Mouse (Mus musculus): ENCODE data around the gene Pdgfb. TPM values are rescaled to one million over a fixed set of nuclear protein-coding genes. Genes with fewer than 3 reads are reported as not detected.
A peak's percentile ranks its signal among the peaks of the same experiment; 100 is the strongest.

The Pdgfb gene
- polyA plus RNA-seq (2014; fragmentation: Nextera tagmentation; extraction: Ambion mirVana): 1.9 and 2.2 TPM in 2 replicates

DNA sequence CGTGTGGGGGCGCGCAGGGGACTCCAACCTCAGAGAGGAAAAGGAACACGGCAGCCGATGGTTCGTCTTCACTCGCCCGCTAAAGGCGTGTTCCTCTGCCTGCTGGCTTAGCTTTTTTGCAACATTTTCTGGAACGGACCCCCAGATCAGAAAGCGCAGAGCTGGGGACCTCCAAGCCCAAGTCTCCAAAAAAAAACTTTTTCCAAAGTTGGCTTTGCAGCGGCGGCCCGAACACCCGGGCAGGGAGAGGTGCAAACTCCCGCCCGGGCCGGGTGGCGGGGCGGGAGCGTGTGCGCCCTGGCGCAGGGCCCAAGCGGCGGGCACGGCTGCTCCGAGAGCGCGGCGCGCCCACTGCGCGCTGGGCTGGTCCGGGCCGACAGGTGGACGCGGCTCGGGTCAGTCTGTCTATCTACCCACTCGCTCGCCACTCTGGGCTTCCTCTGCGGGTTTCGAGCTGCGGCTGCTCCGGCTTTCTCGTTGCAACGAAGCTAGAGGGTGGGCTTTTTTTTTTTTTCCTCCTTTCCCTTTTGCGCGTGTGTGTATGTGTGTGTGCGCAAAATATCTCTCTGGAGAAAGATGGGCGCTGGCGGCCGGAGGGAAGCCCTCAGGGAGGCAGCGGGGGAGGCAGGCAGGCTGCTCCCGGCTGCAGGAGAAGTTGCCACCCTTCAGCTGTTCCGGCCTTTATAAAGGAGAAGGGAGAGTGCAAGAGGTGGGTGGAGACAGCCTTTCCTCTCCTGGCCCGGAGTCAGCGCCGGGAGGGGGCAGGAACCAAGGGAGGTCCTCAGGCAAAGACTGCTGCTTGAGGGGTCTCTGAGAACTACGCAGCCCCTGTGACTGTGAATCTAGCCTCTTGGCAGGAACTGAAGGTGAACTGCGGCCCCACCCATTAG is at the start of gene Pdgfb:
Pdgfb (minus strand) TSS at position 657 of the 890 bp plus-strand sequence.
- Histone ChIP-seq H3K4me3 (ENCODE audit: low read depth, low read length) (peak within 1 kb of the TSS; percentile 52), H3K4me1 (replicated peaks; ENCODE audit: control insufficient read depth, insufficient read depth, low read length) (peaks cover 18% of the 10 kb centered on the region), H3K4me2 (replicated peaks; ENCODE audit: low read depth, low read length) (peak within 1 kb of the TSS; percentile 52), H3K27ac (ENCODE audit: low read depth, low read length) (no peak within 1 kb of the TSS), H3K27me3 (ENCODE audit: control insufficient read depth, insufficient read depth, low read length) (peaks cover 61% of the 10 kb centered on the region), H3K9ac (ENCODE audit: low read depth, low read length) (peak within 1 kb of the TSS; percentile 33; the same call in 1 of the 2 replicates), H3K9me3 (ENCODE audit: control insufficient read depth, low read length) (no peaks in the 10 kb centered on the region), H3K36me3 (ENCODE audit: control insufficient read depth, insufficient read depth, low read length) (no peaks in the 10 kb centered on the region)
- WGBS: under 1% methylated on average over 58 of the region's 60 CpGs
- DNase-seq (ENCODE audit: low spot score) (peak; percentile 53), ATAC-seq (ENCODE audit: low FRiP score) (no peak)

DNA sequence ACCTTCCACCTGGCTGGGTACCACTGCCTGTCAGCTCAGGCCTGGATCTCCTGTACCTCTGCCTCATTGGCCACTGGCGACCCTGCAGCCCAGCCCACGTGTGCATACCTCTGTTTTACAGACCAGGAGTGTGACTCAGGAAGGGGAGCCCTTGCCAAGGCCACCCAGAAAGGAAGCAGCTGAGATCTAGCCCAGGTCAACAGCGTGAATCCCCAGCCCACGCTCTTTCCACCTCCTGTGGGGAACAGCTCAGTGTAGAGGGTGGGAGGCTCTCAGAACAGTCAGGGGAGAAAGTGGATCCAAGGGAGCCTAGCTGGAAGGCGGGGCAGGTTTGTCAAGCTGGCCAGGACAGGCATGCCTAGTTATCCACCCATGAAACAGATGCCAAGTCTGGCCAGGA is 48.0 kb upstream of the Pdgfb start:
- no peak overlapping the region for H3K4me3 ChIP-seq (ENCODE audit: low read depth, low read length)
- DNase-seq (ENCODE audit: low spot score) (no peak), ATAC-seq (ENCODE audit: low FRiP score) (no peak)
- no peaks in the 10 kb centered on the region for H3K4me1 ChIP-seq (replicated peaks; ENCODE audit: control insufficient read depth, insufficient read depth, low read length)
- H3K4me2 ChIP-seq (replicated peaks; ENCODE audit: low read depth, low read length): no peak overlapping the region
- 57% methylated on average over 5 of the region's 5 CpGs for WGBS
- H3K36me3 ChIP-seq (ENCODE audit: control insufficient read depth, insufficient read depth, low read length): no peaks in the 10 kb centered on the region
- no peak overlapping the region for H3K9ac ChIP-seq (ENCODE audit: low read depth, low read length)
- no peaks in the 10 kb centered on the region for H3K27me3 ChIP-seq (ENCODE audit: control insufficient read depth, insufficient read depth, low read length)
- no peak overlapping the region for H3K27ac ChIP-seq (ENCODE audit: low read depth, low read length)
- no peaks in the 10 kb centered on the region for H3K9me3 ChIP-seq (ENCODE audit: control insufficient read depth, low read length)

DNA sequence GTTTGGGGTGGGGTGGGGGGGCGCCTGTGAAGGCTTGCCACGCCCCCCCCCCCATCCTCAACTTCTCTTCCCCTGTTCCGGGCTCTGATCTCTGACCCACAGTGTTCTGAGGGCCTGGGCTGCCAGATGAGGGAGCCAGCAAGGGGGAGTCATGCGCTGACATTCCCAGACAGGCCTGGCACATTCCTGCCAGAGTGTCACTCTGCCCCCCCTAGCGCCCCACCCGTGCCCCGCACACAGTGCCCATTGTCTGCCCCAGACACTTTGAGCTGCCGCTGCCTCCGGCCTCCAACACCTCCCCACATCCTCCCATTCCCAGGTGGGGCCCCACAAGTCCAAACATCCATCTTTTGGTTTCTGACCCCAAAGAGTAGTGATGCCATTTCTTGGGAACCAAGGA is 47.6 kb upstream of the Pdgfb start:
- WGBS: 73% methylated on average over 8 of the region's 9 CpGs
- Histone ChIP-seq H3K4me1 (replicated peaks; ENCODE audit: control insufficient read depth, insufficient read depth, low read length) (no peaks in the 10 kb centered on the region), H3K9ac (ENCODE audit: low read depth, low read length) (no peak overlapping the region), H3K36me3 (ENCODE audit: control insufficient read depth, insufficient read depth, low read length) (no peaks in the 10 kb centered on the region), H3K27me3 (ENCODE audit: control insufficient read depth, insufficient read depth, low read length) (no peaks in the 10 kb centered on the region), H3K4me3 (ENCODE audit: low read depth, low read length) (no peak overlapping the region), H3K27ac (ENCODE audit: low read depth, low read length) (no peak overlapping the region), H3K4me2 (replicated peaks; ENCODE audit: low read depth, low read length) (no peak overlapping the region), H3K9me3 (ENCODE audit: control insufficient read depth, low read length) (no peaks in the 10 kb centered on the region)
- ATAC-seq (ENCODE audit: low FRiP score) (no peak), DNase-seq (ENCODE audit: low spot score) (no peak)

DNA sequence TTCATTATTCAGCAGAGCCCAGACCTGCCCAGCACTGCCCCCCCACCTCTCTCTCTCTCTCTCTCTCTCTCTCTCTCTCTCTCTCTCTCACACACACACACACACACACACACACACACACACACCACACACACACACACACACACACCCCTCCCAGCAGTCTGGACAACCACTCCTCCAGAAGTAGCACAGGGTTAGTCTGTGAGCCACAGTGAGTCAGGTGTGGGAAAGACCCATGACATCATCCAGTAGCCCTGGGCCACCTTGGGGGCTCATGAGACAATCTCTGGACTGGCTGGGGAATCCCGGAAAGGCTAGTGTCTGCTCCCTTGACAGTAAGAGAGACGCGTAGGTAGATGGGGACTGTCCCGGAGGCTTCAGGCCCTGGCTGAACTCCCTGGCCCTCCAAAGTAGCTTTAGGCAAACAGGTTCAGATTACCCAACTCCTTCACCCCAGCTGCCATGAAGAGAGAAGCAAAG is 46.3 kb upstream of the Pdgfb start:
- Histone ChIP-seq H3K27me3 (ENCODE audit: control insufficient read depth, insufficient read depth, low read length) (no peaks in the 10 kb centered on the region), H3K27ac (ENCODE audit: low read depth, low read length) (no peak overlapping the region), H3K36me3 (ENCODE audit: control insufficient read depth, insufficient read depth, low read length) (no peaks in the 10 kb centered on the region), H3K4me3 (ENCODE audit: low read depth, low read length) (no peak overlapping the region), H3K9ac (ENCODE audit: low read depth, low read length) (no peak overlapping the region), H3K4me1 (replicated peaks; ENCODE audit: control insufficient read depth, insufficient read depth, low read length) (no peaks in the 10 kb centered on the region), H3K4me2 (replicated peaks; ENCODE audit: low read depth, low read length) (no peak overlapping the region), H3K9me3 (ENCODE audit: control insufficient read depth, low read length) (no peaks in the 10 kb centered on the region)
- no peak for ATAC-seq (ENCODE audit: low FRiP score)
- DNase-seq (ENCODE audit: low spot score): no peak
- 87% methylated on average over 4 of the region's 4 CpGs for WGBS

DNA sequence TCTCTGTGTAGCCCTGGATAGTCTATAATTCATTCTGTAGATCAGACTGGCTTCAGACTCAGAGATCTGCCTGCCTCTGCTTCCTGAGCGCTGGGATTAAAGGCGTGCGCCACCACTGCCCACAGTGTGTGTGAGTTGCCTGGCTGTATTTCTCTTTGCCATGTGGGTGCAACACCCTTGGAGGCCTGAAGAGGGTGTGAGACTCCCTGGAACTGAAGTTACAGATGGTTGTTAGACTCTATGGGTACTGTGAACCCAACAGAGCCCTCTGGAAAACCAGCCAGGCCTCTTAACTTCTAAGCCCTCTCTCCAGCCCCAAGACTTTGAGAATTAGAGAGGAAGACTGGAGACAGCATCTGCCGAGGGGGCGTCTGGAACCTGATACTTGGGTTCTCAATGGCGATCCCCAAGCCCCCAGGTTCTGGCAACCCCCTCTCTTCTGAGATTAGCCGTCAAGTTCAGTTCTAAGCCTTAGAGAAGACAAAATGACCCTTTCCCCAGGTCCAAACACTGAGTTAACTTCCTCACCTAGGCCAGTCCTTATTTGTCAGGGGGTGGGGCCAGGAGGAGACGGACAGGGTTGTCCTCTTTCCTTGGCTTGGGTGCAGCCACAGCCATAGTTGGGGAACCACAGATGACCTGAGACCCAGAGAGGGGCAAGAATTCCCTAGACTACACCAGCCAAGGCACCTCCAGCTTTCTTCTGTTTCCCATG is 45.7 kb upstream of the Pdgfb start:
- DNase-seq (ENCODE audit: low spot score): no peak
- H3K4me1 ChIP-seq (replicated peaks; ENCODE audit: control insufficient read depth, insufficient read depth, low read length): no peaks in the 10 kb centered on the region

DNA sequence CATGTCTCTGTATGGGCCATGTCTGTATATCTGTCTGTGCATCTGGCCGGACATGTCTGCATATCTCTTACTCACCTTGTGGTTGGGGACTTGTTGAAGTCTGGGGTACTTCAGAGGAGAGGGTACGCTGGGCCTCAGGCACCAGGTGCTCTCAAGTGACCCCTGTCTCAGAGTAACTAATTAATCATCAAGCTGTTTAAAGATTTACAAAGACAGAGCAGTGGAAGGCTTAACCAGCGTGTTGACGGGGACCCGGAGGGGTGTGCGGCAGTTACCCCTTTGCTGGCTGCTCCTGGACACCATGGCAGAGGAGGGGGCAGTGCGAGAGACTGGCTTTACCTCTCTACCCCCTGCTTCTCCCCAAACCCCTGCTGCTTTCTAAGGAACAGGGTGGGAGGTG is 44.8 kb upstream of the Pdgfb start:
- ATAC-seq (ENCODE audit: low FRiP score) (no peak), DNase-seq (ENCODE audit: low spot score) (no peak)
- no peaks in the 10 kb centered on the region for H3K4me1 ChIP-seq (replicated peaks; ENCODE audit: control insufficient read depth, insufficient read depth, low read length)
- no peaks in the 10 kb centered on the region for H3K9me3 ChIP-seq (ENCODE audit: control insufficient read depth, low read length)
- no peak overlapping the region for H3K9ac ChIP-seq (ENCODE audit: low read depth, low read length)
- WGBS: 79% methylated on average over 7 of the region's 7 CpGs
- H3K4me2 ChIP-seq (replicated peaks; ENCODE audit: low read depth, low read length): no peak overlapping the region
- no peak overlapping the region for H3K27ac ChIP-seq (ENCODE audit: low read depth, low read length)
- H3K27me3 ChIP-seq (ENCODE audit: control insufficient read depth, insufficient read depth, low read length): no peaks in the 10 kb centered on the region
- no peak overlapping the region for H3K4me3 ChIP-seq (ENCODE audit: low read depth, low read length)
- H3K36me3 ChIP-seq (ENCODE audit: control insufficient read depth, insufficient read depth, low read length): no peaks in the 10 kb centered on the region

More for the DNA sequence above, 45.7 kb upstream of the Pdgfb start:
- no peak for ATAC-seq (ENCODE audit: low FRiP score)
- Histone ChIP-seq H3K4me3 (ENCODE audit: low read depth, low read length) (no peak overlapping the region), H3K36me3 (ENCODE audit: control insufficient read depth, insufficient read depth, low read length) (no peaks in the 10 kb centered on the region), H3K27me3 (ENCODE audit: control insufficient read depth, insufficient read depth, low read length) (no peaks in the 10 kb centered on the region), H3K27ac (ENCODE audit: low read depth, low read length) (no peak overlapping the region), H3K9ac (ENCODE audit: low read depth, low read length) (no peak overlapping the region), H3K4me2 (replicated peaks; ENCODE audit: low read depth, low read length) (no peak overlapping the region), H3K9me3 (ENCODE audit: control insufficient read depth, low read length) (no peaks in the 10 kb centered on the region)
- WGBS: 97% methylated on average over 8 of the region's 8 CpGs

DNA sequence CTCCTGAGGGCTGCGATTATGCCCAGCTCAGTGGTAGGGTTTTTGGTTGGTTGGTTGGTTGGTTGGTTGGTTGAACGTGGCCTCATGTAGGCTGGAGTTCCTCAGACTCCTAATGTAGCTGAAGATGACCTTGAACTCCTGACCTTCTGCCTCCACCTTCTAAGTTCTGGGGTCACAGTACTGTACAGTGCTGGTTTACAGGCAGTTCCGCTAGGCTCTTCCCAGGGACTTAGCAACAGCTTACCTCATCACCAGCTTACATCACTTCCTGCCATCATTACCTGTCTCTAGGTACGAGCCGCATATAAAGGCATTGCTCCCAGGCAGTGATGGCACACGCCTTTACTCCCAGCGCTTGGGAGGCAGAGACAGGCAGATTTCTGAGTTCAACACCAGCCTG is 43.4 kb upstream of the Pdgfb start:
- 84% methylated on average over 7 of the region's 7 CpGs for WGBS
- DNase-seq (ENCODE audit: low spot score) (no peak), ATAC-seq (ENCODE audit: low FRiP score) (no peak)
- Histone ChIP-seq H3K36me3 (ENCODE audit: control insufficient read depth, insufficient read depth, low read length) (no peaks in the 10 kb centered on the region), H3K27me3 (ENCODE audit: control insufficient read depth, insufficient read depth, low read length) (no peaks in the 10 kb centered on the region), H3K4me1 (replicated peaks; ENCODE audit: control insufficient read depth, insufficient read depth, low read length) (no peaks in the 10 kb centered on the region), H3K27ac (ENCODE audit: low read depth, low read length) (no peak overlapping the region), H3K9ac (ENCODE audit: low read depth, low read length) (no peak overlapping the region), H3K9me3 (ENCODE audit: control insufficient read depth, low read length) (no peaks in the 10 kb centered on the region), H3K4me3 (ENCODE audit: low read depth, low read length) (no peak overlapping the region), H3K4me2 (replicated peaks; ENCODE audit: low read depth, low read length) (no peak overlapping the region)

DNA sequence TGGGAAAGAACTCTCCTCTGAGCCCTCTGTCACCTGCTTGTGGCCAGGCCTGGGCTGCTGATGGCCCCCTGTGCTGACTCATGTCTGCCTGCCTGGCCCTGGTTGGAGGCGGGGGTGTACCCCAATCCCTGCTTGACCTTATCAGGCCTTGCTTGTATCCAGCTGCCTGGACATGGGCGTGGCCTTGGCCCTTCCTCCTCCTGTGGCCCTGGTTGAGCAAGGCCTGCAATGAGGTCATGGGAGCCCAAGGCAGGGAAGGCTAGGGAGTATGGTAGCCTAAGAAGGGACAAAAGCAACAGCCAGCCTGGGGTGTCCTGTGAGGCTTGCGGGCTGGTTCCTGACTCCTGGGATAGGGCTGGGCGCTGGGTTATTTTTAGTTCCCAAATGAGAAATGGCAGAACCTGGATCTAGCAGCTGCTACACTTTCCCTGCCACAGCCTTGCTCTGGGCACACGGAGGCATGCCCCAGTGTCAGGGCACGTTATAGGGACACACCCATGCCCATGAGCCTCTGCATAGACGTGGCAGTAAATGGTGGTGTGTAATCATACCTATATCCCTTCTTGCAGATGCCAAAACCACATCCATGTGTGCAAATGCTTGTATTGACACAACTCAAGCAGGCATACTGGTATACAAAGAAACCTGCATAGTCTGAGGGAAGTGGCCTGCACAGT is 39.4 kb upstream of the Pdgfb start:
- ATAC-seq (ENCODE audit: low FRiP score) (no peak), DNase-seq (ENCODE audit: low spot score) (no peak)
- Histone ChIP-seq H3K4me3 (ENCODE audit: low read depth, low read length) (no peak overlapping the region), H3K27ac (ENCODE audit: low read depth, low read length) (no peak overlapping the region), H3K9ac (ENCODE audit: low read depth, low read length) (no peak overlapping the region), H3K27me3 (ENCODE audit: control insufficient read depth, insufficient read depth, low read length) (no peaks in the 10 kb centered on the region), H3K36me3 (ENCODE audit: control insufficient read depth, insufficient read depth, low read length) (no peaks in the 10 kb centered on the region), H3K4me2 (replicated peaks; ENCODE audit: low read depth, low read length) (no peak overlapping the region), H3K9me3 (ENCODE audit: control insufficient read depth, low read length) (no peaks in the 10 kb centered on the region), H3K4me1 (replicated peaks; ENCODE audit: control insufficient read depth, insufficient read depth, low read length) (no peaks in the 10 kb centered on the region)
- 92% methylated on average over 7 of the region's 7 CpGs for WGBS
